Mouse (Mus musculus) cortical plate, adult 2 months (tissue): ENCODE measurements at regions not wholly inside any gene's neighbourhood (a gene's known extent, or its start where the extent isn't known, plus 50 kb on each side); places are given as distances from the start of the nearest gene placed in this dataset.

Source experiments
- CTCF ChIP-seq: fragments of 200-500 bp; IDR thresholded peaks from 2 replicates; pipeline ENCODE4 v1.5.1; 2011; ENCODE audit warnings: mild to moderate bottlenecking, control low read depth, low read length; ENCODE audit not compliant: insufficient read depth; ENCODE audit errors: extremely low read depth
- POLR2A ChIP-seq: fragments of 200-500 bp; IDR thresholded peaks from 2 replicates; pipeline ENCODE4 v1.6.1; 2011; ENCODE audit warnings: mild to moderate bottlenecking, low read length, control low read depth; ENCODE audit not compliant: insufficient read depth; ENCODE audit errors: extremely low read depth

DNA sequence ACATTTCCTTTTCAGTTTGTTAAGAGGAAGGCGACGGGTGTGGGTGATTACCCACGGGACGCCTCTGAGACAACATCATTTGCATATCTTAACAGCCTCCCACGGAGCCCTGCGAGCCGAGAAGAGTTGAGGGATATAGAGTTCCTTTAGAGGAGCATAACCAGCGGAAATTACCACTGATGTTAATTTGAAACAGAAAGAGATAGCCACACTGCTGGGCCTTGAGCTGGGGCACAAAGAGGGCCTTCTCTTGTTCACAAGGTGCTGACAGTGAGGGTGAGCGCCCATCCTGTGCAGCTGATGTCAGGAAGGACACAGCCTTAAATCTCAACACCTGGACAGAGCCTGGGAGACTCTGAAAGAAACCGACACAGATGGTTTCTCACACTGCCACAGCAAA lies 752.2 kb downstream of the Kcnj2 start:
- TF ChIP-seq CTCF (no peak), POLR2A (no peak)
